Mouse (Mus musculus) megakaryocyte, embryonic 14.5 days (primary cell): ENCODE results near the gene Agap3.

Experiments
- FLI1 ChIP-seq: IDR thresholded peaks from 2 replicates; pipeline ENCODE4 v1.6.1; 2012; ENCODE audit warnings: low read length, inconsistent platforms, mixed read lengths
- GATA1 ChIP-seq: IDR thresholded peaks from 3 replicates; pipeline ENCODE4 v1.6.1; 2012; ENCODE audit warnings: mixed read lengths, low read length, inconsistent platforms, borderline replicate concordance

- no peak for TF ChIP-seq GATA1
- no peak for TF ChIP-seq FLI1
These were observed 23.7 kb downstream of the Agap3 start for GRCm38 (mm10) chr5:24475476-24476241.
